Mouse (Mus musculus): ENCODE measurements around the gene Cic. TPM values are rescaled to one million over a fixed set of nuclear protein-coding genes. Genes with fewer than 3 reads are reported as not detected.

Gene Cic
- total RNA-seq, 1 experiment from 2014 or later = 65.9 TPM

- no peak for ATAC-seq (replicated peaks; ENCODE audit: insufficient number of reproducible peaks, low FRiP score, low TSS enrichment, poor library complexity, severe bottlenecking)
These were observed 27.6 kb downstream of the Cic start for GRCm38 (mm10) chr7:25294960-25295722.

GRCm38 (mm10) chr7:25296945-25297453 lies 29.5 kb downstream of the Cic start:
- peak; percentile 23; the same call in 1 of the 2 replicates for ATAC-seq (replicated peaks; ENCODE audit: insufficient number of reproducible peaks, low FRiP score, low TSS enrichment, poor library complexity, severe bottlenecking)

- ATAC-seq (replicated peaks; ENCODE audit: insufficient number of reproducible peaks, low FRiP score, low TSS enrichment, poor library complexity, severe bottlenecking) = peak; percentile 38
These were observed 30.2 kb downstream of the Cic start, which contains the start of gene Pafah1b3 for GRCm38 (mm10) chr7:25297454-25298325. TSS of gene Pafah1b3 (minus strand) at chr7:25297986.

GRCm38 (mm10) chr7:25301063-25301462 lies 33.6 kb downstream of the Cic start, which contains the start of gene Prr19:
TSS of gene Prr19 (plus strand) at chr7:25301411.
- no peak for ATAC-seq (replicated peaks; ENCODE audit: insufficient number of reproducible peaks, low FRiP score, low TSS enrichment, poor library complexity, severe bottlenecking)

- no peak for ATAC-seq (replicated peaks; ENCODE audit: insufficient number of reproducible peaks, low FRiP score, low TSS enrichment, poor library complexity, severe bottlenecking)
These were observed 35.6 kb downstream of the Cic start for GRCm38 (mm10) chr7:25303003-25303684.

GRCm38 (mm10) chr7:25303685-25304006 lies 36.1 kb downstream of the Cic start:
- no peak for ATAC-seq (replicated peaks; ENCODE audit: insufficient number of reproducible peaks, low FRiP score, low TSS enrichment, poor library complexity, severe bottlenecking)

- ATAC-seq (replicated peaks; ENCODE audit: insufficient number of reproducible peaks, low FRiP score, low TSS enrichment, poor library complexity, severe bottlenecking) = no peak
These were observed 38.0 kb downstream of the Cic start for GRCm38 (mm10) chr7:25305481-25305880.

GRCm38 (mm10) chr7:25305956-25306613 lies 38.6 kb downstream of the Cic start, which contains the start of gene Tmem145:
TSS of gene Tmem145 (plus strand) at chr7:25306106.
- ATAC-seq (replicated peaks; ENCODE audit: insufficient number of reproducible peaks, low FRiP score, low TSS enrichment, poor library complexity, severe bottlenecking) = peak; percentile 69

GRCm38 (mm10) chr7:25306614-25306996 lies 39.1 kb downstream of the Cic start:
- no peak for ATAC-seq (replicated peaks; ENCODE audit: insufficient number of reproducible peaks, low FRiP score, low TSS enrichment, poor library complexity, severe bottlenecking)

GRCm38 (mm10) chr7:25308702-25309318 lies 41.3 kb downstream of the Cic start:
- no peak for ATAC-seq (replicated peaks; ENCODE audit: insufficient number of reproducible peaks, low FRiP score, low TSS enrichment, poor library complexity, severe bottlenecking)

- ATAC-seq (replicated peaks; ENCODE audit: insufficient number of reproducible peaks, low FRiP score, low TSS enrichment, poor library complexity, severe bottlenecking) = no peak
These were observed 41.9 kb downstream of the Cic start for GRCm38 (mm10) chr7:25309425-25309824.

GRCm38 (mm10) chr7:25311193-25311592 lies 43.7 kb downstream of the Cic start:
- no peak for ATAC-seq (replicated peaks; ENCODE audit: insufficient number of reproducible peaks, low FRiP score, low TSS enrichment, poor library complexity, severe bottlenecking)

GRCm38 (mm10) chr7:25313325-25313724 lies 45.8 kb downstream of the Cic start:
- no peak for ATAC-seq (replicated peaks; ENCODE audit: insufficient number of reproducible peaks, low FRiP score, low TSS enrichment, poor library complexity, severe bottlenecking)

- ATAC-seq (replicated peaks; ENCODE audit: insufficient number of reproducible peaks, low FRiP score, low TSS enrichment, poor library complexity, severe bottlenecking) = no peak
These were observed 47.3 kb downstream of the Cic start for GRCm38 (mm10) chr7:25314606-25315305.

- no peak for ATAC-seq (replicated peaks; ENCODE audit: insufficient number of reproducible peaks, low FRiP score, low TSS enrichment, poor library complexity, severe bottlenecking)
These were observed 48.0 kb downstream of the Cic start for GRCm38 (mm10) chr7:25315306-25316041.

GRCm38 (mm10) chr7:25316532-25317445 lies 49.3 kb downstream of the Cic start, which contains the start of gene Megf8:
TSS of gene Megf8 (plus strand) at chr7:25317164.
- ATAC-seq (replicated peaks; ENCODE audit: insufficient number of reproducible peaks, low FRiP score, low TSS enrichment, poor library complexity, severe bottlenecking) = peak; percentile 90

Data from monocyte, adult 5-6 weeks (primary cell).